Mouse (Mus musculus): ENCODE results near the gene Ldb3.

Ldb3 gene

DNA sequence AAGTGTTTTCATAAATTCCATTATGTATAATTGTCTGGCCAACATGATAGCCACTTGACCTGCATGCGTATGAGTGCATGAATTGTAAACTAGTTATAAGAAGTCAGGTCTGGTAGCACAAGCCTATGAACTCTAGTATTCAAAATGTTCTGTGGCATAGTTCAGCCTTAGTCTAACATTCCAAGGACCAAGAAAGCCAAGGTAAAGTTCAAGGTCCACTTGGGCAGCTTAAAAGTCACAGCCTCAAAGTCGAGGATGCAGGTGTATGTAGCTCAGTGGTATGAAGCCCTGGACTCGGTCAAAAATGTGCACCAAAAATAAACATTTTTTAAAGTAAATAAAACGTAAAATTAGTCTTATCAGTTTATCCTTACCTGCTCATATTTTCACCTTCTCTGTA is 75.9 kb downstream of the Ldb3 start:
- DNase-seq (ENCODE audit: low read depth, low spot score) = no peak

DNA sequence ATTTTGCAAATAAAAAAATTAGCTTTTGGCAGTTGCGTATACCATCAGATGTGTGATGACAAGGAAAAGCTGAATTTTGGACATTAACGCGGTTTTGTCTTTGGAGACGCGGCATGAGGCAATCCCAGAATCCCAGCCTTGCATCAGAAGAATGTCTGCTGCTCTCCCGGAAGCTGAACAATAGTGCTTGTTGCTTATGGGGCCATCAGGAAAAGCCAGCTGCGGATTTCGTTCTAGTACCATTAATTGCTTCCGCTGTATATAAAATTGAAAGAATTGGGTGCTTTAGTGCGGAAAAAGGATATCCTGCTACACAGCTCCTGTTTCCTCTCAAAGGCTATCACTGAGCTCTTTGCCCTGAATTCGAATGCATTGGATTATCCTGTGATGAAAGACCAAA is 76.6 kb downstream of the Ldb3 start:
- no peak for DNase-seq (ENCODE audit: low read depth, low spot score)

DNA sequence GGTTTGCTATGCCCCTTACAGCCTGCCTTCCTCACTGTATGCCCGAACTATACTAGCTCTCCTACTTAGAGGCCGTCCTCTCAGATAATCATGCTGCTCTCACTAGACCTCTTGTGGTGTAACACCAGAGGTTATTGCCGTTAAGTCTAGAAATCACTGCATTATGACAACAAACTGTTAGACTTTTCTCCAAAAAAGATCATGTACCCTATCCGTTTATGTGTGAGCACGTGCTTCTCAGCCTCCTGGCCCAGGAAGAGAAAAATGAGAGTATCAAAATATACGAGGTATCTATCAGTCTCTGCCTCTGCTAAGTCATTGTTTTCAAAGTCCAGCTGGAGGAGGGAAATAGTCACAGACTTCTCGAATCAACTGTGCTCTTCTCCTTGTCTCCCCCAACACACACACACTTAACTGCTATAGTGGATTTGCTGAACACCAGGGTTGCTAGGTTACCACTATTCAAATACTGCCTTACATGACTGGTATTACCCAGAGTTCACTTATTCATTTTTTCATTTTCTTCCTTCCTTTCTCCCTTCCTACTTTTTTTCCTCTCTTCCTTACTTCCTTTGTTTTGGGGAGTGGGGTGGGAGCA is 79.5 kb downstream of the Ldb3 start:
- DNase-seq (ENCODE audit: low read depth, low spot score) = no peak

DNA sequence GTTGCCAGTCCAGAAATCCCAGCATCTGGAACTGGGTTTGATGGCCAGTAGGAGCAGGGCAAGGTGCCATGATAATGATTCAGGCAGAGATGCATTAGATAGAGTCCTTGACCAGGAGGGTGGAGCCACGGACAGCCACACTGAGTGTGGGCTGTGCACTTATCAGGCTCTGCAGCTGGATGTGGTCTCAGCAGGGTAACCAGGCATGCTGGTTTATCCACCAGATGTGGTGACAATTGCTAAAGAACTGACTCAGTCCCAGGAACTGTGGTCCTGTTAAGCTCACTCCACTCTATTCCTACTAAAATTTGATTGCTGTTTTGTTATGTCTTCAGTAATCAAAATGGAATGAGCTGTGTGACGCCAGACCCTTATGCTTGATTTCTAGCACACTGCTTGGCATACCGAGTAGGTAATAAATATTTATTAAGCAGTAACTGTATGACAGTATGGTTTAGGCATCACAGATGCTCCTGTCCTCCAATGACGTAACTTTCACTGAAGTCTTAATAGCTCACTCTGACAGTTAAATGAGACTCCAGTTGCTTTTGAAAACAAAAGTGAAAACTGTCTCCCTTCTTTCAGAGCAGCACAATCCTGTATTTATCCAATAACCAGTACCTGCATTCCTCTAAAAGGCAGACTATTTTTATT is 80.2 kb downstream of the Ldb3 start:
- no peak for DNase-seq (ENCODE audit: low read depth, low spot score)

DNA sequence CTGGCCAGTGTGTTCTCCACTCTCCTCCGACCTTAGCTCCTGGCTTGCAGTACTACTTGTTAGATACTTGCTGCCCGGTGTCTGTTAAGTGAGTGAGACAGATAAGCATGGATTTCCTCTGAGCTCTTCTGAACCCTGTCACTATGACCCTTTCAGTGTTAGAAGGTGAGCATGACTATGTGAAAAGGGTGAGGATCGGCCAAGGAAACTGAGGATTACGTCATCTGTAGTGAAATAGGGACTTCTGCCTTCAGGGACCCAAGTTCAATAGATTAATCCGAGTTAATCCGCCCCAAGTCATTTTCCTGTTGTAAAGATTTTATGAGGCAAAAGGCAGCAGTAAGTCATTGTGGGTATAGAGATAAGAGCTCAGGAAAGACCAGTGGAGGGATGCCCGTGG is 83.2 kb downstream of the Ldb3 start:
- no peak for DNase-seq (ENCODE audit: low read depth, low spot score)

DNA sequence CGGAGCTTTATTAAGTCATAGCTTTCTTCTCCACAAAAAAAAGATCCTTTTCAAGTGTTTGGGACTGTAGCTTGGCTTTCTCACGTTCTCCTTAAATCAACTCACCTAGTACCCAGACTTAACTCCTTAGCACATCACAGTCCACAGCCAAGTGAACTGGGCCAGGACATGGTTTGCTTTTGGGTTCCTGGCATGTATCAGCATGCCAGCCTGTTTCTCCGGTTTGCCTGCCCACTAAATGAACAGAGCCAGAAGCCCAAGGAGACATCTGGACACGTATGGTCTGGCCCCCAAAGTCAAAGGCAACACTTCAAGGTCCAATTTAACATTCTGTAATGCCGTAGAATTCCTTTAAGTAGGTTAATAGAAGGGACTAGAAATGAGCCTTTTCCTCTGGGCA is 84.1 kb downstream of the Ldb3 start:
- DNase-seq (ENCODE audit: low read depth, low spot score) = no peak

DNA sequence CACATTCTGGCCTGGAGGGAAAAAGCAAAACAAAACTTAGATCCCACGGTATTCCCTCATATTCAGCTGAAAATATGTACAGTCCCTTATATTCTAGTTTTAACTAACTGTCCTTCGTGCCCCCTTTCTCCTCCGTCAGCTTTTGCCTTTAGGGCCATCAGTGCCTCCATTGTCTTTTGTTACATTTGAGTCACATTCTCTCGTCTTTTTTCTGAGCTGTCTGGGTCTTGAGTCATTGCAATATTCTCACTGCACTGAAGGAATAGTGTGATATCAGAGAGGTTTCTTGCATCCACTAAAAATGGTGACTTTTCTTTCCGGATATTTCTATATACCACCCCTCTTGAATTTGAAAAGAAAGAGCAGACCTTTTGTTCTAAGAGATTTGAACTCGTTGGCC is 84.7 kb downstream of the Ldb3 start:
- no peak for DNase-seq (ENCODE audit: low read depth, low spot score)

DNA sequence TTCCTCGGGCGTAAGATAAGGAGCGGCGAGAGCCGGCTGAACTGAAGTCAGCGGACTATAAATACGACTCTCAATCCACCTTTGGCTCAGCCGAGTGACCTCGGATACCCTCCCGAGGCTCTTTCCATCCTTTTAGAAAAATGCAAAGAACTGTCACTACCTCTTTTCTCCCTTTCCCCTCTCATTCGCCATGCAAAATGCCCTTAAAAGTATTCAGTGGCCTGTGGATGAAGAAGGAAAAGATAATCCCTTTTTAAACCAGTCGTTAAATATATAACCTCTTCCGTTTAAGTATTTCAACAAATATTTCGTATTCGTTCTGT is 85.2 kb downstream of the Ldb3 start, which contains the start of gene Bmpr1a:
Gene Bmpr1a, minus strand, starts transcription at position 17 of the 323 bp plus-strand sequence.
- no peak for DNase-seq (ENCODE audit: low read depth, low spot score)

DNA sequence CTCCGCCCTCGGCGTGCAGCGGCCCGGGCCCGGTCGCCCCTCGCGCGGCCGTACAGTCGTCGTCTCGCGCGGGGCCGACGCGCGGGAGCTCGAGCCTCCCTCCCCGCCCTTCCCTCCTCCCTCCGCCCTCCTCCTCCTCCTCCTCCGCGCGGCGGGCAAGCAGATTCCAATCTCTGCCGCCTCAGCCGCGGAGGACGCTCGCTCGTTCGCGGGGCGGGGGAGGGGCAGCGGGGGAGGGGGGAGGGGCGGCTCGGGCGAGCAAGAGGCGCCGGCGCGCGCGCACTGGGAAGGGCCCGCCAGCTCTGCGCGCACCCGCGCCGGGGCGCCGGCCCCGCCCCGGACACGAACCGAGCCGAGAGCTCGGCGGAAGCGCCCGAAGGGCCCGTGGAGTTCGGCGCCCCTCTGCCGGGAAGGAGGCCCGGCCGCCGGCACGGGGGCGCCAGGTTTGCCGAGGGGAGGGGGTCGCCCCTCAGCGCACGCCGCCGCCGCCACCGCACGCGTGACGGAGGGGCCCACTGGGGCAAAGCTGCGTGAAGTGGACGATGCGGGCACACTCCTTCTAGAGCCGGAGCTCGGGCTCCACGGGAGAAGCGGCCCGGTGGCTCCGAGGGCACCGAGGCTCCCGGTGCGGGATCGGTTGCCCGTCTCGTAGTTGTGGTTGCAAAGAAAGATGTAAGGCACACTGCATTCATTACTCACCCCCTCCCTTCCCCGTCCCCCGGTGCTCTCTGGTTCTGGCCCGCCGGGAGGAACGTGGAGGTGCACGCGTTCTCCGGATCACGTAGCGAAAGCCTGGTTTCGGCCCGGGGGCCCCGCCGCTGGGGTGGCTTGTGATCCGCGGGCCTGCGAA is 85.8 kb downstream of the Ldb3 start:
- peak; percentile 81 for DNase-seq (ENCODE audit: low read depth, low spot score)

DNA sequence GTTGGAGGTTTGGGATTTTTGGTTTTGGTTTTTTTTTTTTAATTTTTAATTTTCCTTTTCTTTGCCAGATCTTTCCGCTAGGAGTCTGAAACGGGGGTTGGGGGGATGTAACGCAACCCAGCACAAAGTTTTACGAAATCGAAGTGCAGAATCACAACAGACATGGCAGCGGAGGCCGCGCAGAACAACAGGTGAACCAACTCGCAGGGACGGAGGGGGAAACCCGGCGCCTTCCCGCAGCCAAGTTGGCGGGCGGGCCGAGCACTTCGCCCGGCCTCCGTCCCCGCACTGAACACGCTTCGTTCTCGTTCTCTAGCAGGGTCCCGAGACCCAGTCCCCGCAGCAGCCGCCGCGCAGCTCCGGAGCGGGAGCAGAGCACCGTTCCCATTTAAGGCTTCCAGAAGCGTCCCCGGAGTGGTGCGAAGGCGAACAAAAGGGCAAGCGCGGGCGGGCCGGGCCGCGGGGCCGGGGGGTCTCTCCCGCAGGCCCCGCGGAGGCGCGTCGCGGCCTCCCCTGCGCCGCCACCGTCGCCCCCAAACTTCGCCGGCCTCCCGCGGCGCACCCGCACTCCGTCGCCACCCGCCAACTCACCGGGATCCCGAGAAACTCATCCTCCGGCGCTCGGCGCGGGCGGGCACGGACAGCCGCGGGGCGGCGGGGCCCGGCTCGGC is 86.5 kb downstream of the Ldb3 start:
- DNase-seq (ENCODE audit: low read depth, low spot score) = no peak

DNA sequence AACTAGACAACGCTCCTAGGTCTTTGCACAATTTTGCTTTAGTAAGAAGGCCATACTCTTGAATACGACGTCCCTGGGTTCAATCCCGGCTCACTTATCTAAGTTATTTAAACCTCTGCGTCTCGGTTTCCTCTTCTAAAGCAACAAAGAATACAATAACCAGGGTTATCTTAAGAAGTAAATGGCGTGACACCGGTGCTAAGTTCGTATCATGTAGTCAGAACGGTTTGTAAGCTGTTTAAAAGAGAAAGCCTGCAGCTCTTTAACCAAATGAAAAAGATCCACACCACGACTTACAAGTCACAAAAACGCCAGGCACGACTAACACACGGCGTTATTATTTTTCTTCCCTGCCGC is 87.1 kb downstream of the Ldb3 start:
- no peak for DNase-seq (ENCODE audit: low read depth, low spot score)

DNA sequence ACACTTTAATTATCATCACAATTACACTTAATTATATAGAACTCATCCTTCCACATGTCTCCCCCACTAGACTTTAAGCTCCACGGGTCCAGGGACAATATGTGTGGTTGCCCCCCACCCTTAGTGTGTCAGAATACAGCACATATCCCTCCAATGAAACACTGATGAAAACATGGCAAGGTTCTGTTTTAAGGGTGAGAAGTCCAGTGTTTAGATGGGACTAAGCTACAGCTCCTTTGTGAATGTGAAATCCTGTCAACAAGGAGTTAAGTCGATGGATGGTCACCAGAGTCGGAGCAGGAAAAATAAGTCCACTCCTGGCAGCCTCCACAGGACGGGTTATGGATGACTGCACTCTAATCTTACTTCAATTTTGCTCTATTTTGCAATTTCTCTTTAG is 88.2 kb downstream of the Ldb3 start:
- DNase-seq (ENCODE audit: low read depth, low spot score) = no peak

DNA sequence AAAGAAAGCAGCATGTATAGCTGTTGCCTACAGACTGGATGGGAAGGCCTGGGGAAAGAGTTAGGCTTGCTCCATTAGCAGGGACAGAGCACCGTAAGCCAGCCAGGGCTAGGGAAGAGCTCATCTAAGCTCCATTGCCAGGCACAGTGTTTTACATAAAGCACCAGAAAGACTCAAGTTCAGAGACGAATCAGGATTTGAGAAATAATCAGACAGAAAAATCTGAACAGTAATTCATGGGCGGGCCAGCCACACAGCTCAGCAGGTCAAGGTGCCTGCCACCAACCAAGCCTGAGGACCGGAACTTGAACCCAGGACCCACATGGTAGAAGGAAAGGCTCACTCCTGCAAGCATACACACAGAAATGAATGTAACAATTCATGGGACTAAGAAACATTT is 88.8 kb downstream of the Ldb3 start:
- no peak for DNase-seq (ENCODE audit: low read depth, low spot score)

DNA sequence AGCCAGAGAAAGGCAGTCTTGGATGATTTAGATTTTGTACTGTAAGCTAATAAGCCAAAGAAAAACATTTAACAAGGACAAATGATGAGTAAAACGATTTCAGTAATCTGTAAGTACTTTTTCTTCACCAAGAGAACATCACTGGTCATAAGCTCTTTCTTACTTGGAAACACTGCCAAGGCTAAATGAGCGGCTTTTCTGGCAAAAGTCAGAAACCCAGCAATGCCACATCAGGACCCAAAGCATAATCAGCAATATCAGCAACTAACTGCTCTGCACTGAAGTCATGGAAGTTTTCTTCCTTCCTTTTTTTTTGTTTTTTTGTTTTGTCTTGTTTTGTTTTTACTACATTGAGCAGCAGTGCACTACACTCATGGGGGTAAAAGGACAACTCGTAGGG is 91.1 kb downstream of the Ldb3 start:
- DNase-seq (ENCODE audit: low read depth, low spot score) = no peak

DNA sequence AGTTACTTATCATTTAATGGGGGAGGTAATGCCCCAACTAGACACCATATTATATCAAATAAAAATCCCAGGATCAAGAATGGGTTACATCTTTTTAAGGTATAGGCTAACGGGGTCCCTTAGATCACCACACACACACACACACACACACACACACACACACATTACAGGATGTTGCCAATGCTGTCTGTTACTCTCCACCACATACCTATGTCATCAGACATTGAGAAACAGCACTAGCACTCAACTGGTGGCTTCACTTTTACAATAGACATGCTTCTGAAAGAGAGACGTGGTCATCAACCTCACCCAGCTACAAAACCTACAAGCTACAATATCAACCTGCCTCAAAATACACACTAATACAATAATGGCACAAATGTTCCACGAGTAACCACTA is 94.8 kb downstream of the Ldb3 start:
- DNase-seq (ENCODE audit: low read depth, low spot score) = no peak

DNA sequence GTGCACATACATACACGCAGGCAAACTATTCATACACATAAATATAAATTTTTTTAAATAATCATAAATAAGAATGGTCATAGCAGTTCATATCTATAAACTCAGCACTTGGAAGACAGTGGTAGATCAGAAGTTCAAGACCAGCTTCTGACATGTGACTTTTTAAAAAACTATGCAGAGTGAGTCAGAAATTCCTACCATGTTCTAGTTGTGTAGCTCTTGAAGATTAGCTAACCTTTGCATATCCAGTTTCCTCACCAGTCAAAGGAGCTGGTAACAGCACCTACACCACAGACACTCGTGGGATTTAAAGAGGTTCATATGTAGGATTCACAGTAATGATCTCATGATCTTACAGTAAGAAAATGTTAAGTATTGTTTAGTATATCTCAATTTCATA is 95.8 kb downstream of the Ldb3 start:
- no peak for DNase-seq (ENCODE audit: low read depth, low spot score)

DNA sequence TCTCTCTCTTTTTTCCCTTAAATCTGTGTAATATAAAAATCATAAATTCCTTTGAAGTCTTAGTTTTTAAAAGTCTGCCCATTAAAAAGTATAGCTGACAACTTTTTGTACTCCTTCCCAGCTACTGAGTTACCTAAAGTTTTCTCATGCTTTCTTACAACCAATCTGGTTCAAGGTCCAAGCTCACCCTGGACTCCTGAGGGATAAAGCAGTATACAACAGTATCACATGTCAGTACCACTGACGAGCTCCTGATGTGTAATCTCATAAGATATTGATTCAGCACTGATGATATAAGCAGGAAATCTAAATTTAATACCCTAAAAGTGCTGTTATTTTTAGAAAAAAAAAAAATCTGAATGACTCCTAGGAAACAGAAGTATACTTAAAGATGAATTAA is 97.5 kb downstream of the Ldb3 start:
- DNase-seq (ENCODE audit: low read depth, low spot score) = no peak

DNA sequence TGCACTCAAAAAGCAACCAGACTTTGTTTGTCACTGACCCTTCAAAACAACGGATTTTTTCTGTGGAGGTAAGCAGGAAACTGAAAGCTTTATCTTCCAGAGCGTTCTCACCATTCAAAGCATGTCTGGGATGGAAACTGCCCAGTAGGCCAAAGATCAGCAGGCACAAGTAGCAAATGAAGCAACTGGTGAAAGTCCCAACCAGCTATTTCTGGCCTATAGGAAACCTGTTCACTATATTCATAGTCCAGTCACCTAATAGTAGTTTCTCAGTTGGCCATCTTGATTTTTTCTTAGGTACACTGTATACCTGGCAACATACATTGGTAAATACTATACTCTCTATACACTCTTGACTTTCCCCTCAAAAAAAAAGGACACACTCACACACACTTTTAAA is 98.6 kb downstream of the Ldb3 start:
- DNase-seq (ENCODE audit: low read depth, low spot score) = no peak

DNA sequence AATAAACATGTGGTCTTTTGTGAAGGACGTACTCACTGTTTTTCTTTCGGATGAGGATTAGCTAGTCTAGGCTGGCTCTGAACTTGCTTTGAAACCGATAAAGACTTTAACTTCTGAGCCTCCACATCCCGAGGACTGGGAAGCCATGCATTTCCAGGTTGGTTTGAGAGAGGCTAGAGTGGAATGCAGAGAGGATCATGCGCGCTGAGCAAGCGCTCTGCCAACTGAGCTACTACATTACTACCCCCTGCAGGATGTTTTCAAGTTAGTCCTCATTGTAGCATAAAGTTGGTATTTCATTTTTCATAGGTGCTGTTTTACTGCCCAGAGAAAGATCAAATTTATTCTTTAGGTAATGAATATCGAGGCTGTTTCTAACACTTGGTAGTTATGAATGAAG is 102.3 kb downstream of the Ldb3 start:
- no peak for DNase-seq (ENCODE audit: low read depth, low spot score)

DNA sequence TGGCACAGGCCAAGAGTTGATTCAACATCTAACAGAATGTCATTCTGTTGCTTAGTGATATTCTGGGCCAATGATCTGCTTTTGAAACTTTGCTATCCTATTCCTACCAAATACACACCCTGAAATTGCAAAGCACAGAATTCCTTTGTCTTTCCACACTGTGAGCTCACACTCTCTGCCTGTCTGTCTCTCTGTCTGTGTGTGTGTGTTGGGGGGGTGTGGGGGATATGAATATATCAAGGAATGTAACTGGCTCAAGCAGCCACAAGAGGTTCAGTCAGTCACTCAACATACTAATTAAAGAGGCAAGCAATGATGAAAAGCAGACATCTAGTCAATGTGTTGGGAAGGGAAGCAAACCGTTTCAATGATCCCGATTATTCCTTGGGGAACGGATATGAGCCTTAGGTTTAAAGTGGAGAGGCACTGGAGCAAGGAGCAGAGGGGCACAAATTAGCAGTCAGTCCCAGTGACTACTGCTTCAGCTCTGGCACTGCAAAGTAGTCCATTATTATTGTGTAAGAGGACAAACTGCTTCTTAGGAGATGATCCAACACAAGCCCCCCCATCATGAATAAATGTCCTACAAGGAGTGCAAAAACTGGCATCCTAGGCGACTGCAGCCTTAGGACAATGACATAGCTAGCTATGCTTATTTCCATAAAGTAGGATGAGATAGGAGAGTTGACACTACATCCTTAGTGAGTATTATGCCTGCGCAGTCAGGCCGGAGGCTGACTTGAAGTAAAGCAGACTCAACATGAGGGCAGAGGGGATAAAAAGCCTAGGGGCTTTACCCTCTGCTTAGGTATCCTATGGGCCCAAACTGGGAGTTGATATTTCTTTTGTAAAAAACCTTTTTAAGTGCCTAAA is 104.8 kb downstream of the Ldb3 start:
- no peak for DNase-seq (ENCODE audit: low read depth, low spot score)

Measured in brain, embryonic 18.5 days (tissue).